Mouse (Mus musculus) forebrain, embryonic 11.5 days (tissue): Measurements from ENCODE around the gene Enoph1. TPM values are rescaled to one million over a fixed set of nuclear protein-coding genes. Genes with fewer than 3 reads are reported as not detected.

Experiments used
- ATAC-seq: fragments of 200-750 bp; cut with Nextera tagmentation; replicated peaks from 2 replicates; pipeline ENCODE4 v1.8.0; 2017; ENCODE audit warnings: moderate TSS enrichment; ENCODE audit not compliant: low FRiP score
- DNase-seq: peaks from one replicate; pipeline ENCODE4 v3.0.0-alpha.2; 2017; ENCODE audit warnings: low spot score
- H3K27ac ChIP-seq: fragments of 300-500 bp; sonication (generic); 2 replicates; pipeline ENCODE4 v1.5.1; 2014; ENCODE audit warnings: low read depth, low read length
- H3K27me3 ChIP-seq: fragments of 300-500 bp; sonication (generic); 2 replicates; pipeline ENCODE4 v1.6.1; 2014; ENCODE audit warnings: mild to moderate bottlenecking, low read length, mixed read lengths; ENCODE audit not compliant: control insufficient read depth, insufficient read depth
- H3K36me3 ChIP-seq: fragments of 300-500 bp; sonication (generic); 2 replicates; pipeline ENCODE4 v1.6.1; 2014; ENCODE audit warnings: mild to moderate bottlenecking, low read length, moderate library complexity, mixed read lengths; ENCODE audit not compliant: control insufficient read depth, insufficient read depth
- H3K4me1 ChIP-seq: fragments of 300-500 bp; sonication (generic); replicated peaks from 2 replicates; pipeline ENCODE4 v1.6.1; 2014; ENCODE audit warnings: low read length, mixed read lengths; ENCODE audit not compliant: control insufficient read depth, insufficient read depth
- H3K4me2 ChIP-seq: fragments of 300-500 bp; sonication (generic); 2 replicates; pipeline ENCODE4 v1.6.1; 2014; ENCODE audit warnings: low read depth, mild to moderate bottlenecking, low read length, moderate library complexity, mixed read lengths; ENCODE audit not compliant: severe bottlenecking
- H3K4me3 ChIP-seq: fragments of 300-500 bp; sonication (generic); 2 replicates; pipeline ENCODE4 v1.5.1; 2014; ENCODE audit warnings: low read depth, low read length
- H3K9ac ChIP-seq: fragments of 300-500 bp; sonication (generic); 2 replicates; pipeline ENCODE4 v1.6.1; 2014; ENCODE audit warnings: low read length
- H3K9me3 ChIP-seq: fragments of 300-500 bp; sonication (generic); 2 replicates; pipeline ENCODE4 v1.6.1; 2016; ENCODE audit warnings: low read length, mixed read lengths; ENCODE audit not compliant: control insufficient read depth
- WGBS: fragments of 180-500 bp; shearing (Covaris S2); extraction: QIAGEN DNeasy Blood & Tissue Kit; methylation state at CpG from one replicate; pipeline ENCODE4 v1.1.7; 2014; 5-methylcytosine and 5-hydroxymethylcytosine counted together
- polyA plus RNA-seq: library from polyadenylated mRNA; unstranded; fragments of >200 nt; fragmentation: Nextera tagmentation; extraction: Ambion mirVana; gene quantifications from 2 replicates; pipeline ENCODE4 v1.2.1, GENCODE M21; 2014

The Enoph1 gene
- polyA plus RNA-seq, 1 experiment from 2014 or later = 53.1 TPM

GRCm38 (mm10) chr5:100071541-100071940, 31.8 kb downstream of the Enoph1 start:
- WGBS = 93% methylated on average over 5 of the region's 5 CpGs
- ATAC-seq = no peak
- Histone ChIP-seq H3K9me3 (no peaks in the 10 kb centered on the region), H3K4me2 (no peak overlapping the region), H3K27ac (no peak overlapping the region), H3K36me3 (no peaks in the 10 kb centered on the region; the same call in 1 of the 2 replicates), H3K27me3 (no peaks in the 10 kb centered on the region), H3K4me3 (no peak overlapping the region), H3K9ac (no peak overlapping the region), H3K4me1 (no peaks in the 10 kb centered on the region)
- DNase-seq = peak; percentile 30

- H3K27ac ChIP-seq = no peak overlapping the region
- no peak for ATAC-seq
- peak; percentile 49 for DNase-seq
- no peaks in the 10 kb centered on the region for H3K4me1 ChIP-seq
- H3K9ac ChIP-seq = no peak overlapping the region
- H3K4me3 ChIP-seq = no peak overlapping the region
- no peak overlapping the region for H3K4me2 ChIP-seq
- 80% methylated on average over 9 of the region's 9 CpGs for WGBS
- no peaks in the 10 kb centered on the region; the same call in 1 of the 2 replicates for H3K36me3 ChIP-seq
- no peaks in the 10 kb centered on the region for H3K27me3 ChIP-seq
- no peaks in the 10 kb centered on the region for H3K9me3 ChIP-seq
Observed at GRCm38 (mm10) chr5:100072557-100072956, 32.8 kb downstream of the Enoph1 start.

GRCm38 (mm10) chr5:100074571-100074970, 34.8 kb downstream of the Enoph1 start:
- Histone ChIP-seq H3K27me3 (no peaks in the 10 kb centered on the region), H3K4me2 (no peak overlapping the region), H3K9me3 (no peaks in the 10 kb centered on the region), H3K36me3 (no peaks in the 10 kb centered on the region; the same call in 1 of the 2 replicates), H3K4me3 (no peak overlapping the region), H3K27ac (no peak overlapping the region), H3K4me1 (no peaks in the 10 kb centered on the region), H3K9ac (no peak overlapping the region)
- DNase-seq (peak; percentile 44), ATAC-seq (no peak)
- WGBS = 54% methylated on average over 4 of the region's 4 CpGs

DNA sequence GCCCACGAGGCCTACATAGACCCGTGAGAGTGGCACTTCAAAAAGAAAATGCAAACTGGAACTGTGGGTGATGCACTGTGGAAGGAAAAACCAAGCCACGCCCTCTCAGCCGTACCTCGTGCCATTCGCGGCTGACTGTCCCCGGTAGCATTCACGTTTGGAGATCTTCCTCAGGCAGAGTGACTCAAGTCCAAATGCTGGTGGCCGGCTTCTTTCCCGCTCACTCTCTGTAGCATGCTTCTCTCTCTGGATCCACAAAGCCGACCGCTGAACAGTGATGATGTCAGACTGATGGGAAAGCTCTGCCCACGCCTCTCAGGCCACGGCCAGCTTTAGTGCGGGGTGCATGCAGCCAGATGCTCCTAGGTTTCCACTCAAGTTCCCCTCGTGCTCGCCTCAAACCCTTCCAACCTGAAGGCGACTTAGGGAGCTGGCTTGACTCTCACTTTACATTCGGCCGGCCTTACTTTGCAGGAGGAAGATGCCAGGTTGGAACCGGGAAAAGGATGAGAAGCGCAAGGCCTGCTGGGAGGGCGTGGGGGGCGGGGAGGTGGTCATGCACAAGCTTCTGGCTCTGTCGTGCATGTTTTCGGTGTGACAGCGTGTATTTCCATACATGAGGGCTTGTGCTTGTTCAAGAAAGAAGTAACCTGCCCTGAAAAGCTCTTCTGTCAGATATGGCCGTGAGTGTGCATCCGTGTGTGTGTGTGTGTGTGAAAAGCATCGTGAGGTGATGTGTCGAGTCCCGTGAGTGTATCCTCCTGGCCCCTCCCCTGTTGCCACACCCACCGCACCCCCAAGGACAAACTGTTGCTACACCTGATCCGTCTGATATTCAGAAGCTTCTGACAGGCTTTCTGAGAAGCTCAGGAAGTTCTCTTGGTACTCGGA, 39.5 kb downstream of the Enoph1 start:
- Histone ChIP-seq H3K27ac (no peak overlapping the region), H3K4me3 (peak overlapping the region; percentile 24), H3K9ac (peak overlapping the region; percentile 33), H3K4me2 (peak overlapping the region; percentile 49), H3K4me1 (no peaks in the 10 kb centered on the region), H3K9me3 (no peaks in the 10 kb centered on the region), H3K27me3 (no peaks in the 10 kb centered on the region), H3K36me3 (no peaks in the 10 kb centered on the region)
- peak; percentile 63 for DNase-seq
- ATAC-seq = peak; percentile 64; the same call in 1 of the 2 replicates
- 39% methylated on average over 36 of the region's 36 CpGs for WGBS

DNA sequence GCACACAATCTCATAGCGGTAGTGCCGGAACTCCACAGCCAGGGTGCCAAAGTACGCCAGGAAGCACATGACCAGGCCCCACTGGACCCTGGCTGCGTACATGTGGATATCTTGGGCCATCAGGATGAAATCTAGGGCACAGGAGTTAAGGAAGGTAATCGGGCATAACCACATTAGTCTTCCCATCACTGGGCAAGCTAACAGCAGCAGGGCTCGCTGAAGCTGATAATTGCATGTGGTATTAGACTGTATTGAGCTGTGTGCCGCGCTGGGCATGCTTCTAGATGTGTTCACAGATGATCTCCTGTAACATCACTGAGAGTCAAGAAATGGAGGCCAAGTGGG, 40.1 kb downstream of the Enoph1 start:
- 85% methylated on average over 8 of the region's 8 CpGs for WGBS
- Histone ChIP-seq H3K4me1 (no peaks in the 10 kb centered on the region), H3K4me2 (no peak overlapping the region; the same call in 1 of the 2 replicates), H3K27me3 (no peaks in the 10 kb centered on the region), H3K27ac (no peak overlapping the region), H3K9ac (no peak overlapping the region), H3K36me3 (no peaks in the 10 kb centered on the region), H3K9me3 (no peaks in the 10 kb centered on the region), H3K4me3 (no peak overlapping the region)
- no peak for DNase-seq
- ATAC-seq = no peak

DNA sequence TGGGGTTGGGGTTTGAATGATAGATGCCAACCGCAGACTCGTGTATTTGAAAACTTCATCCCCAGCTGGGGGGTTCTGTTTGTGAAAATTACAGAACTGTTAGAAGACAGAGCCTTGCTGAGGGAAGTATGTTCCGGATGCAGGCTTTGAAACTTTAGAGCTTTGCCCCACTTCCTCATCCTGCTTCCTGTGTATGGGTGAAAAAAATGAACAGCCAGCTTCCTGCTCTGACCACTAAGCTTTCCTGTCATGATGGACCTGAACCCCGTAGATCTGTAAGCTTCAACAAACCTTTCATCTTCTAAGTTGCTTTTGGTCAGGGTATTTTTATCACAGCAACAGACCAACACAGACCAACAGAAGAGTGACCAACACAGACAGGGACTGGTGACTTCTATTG, 42.2 kb downstream of the Enoph1 start:
- ATAC-seq = no peak
- H3K4me1 ChIP-seq = no peaks in the 10 kb centered on the region
- 89% methylated on average over 4 of the region's 4 CpGs for WGBS
- DNase-seq = no peak
- no peak overlapping the region for H3K9ac ChIP-seq
- no peaks in the 10 kb centered on the region for H3K36me3 ChIP-seq
- H3K27me3 ChIP-seq = no peaks in the 10 kb centered on the region
- no peak overlapping the region for H3K4me3 ChIP-seq
- H3K9me3 ChIP-seq = no peaks in the 10 kb centered on the region
- no peak overlapping the region for H3K27ac ChIP-seq
- H3K4me2 ChIP-seq = no peak overlapping the region

DNA sequence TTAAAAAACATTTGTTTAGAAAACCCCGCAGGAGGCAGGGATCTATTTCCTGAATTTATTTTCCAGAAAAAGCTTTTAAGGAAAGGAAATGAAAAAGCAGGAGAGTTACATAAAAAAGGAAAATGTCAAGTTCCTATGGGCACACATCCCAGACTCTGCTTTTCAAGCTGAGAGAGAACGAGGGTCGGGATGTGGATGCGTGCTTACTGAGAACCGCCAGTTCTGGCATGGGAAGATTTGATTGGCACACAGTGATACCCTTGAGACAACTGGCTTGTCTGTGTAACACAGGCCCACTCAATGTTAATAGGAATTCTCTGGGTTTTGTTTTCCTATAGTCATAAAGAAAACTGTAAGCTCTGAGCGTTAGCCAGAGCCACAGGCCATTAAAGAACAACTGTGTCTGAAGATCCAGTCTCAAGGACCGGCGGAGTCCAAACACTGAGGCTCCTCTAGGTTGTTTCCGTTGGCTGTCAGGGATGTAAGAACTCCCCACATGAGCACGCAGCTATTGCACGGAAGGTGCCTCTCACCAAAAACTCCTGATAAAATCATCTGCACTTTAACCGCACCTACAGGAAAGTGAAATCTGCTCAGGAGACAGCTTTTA, 44.3 kb downstream of the Enoph1 start:
- no peak for DNase-seq
- WGBS = 86% methylated on average over 12 of the region's 12 CpGs

DNA sequence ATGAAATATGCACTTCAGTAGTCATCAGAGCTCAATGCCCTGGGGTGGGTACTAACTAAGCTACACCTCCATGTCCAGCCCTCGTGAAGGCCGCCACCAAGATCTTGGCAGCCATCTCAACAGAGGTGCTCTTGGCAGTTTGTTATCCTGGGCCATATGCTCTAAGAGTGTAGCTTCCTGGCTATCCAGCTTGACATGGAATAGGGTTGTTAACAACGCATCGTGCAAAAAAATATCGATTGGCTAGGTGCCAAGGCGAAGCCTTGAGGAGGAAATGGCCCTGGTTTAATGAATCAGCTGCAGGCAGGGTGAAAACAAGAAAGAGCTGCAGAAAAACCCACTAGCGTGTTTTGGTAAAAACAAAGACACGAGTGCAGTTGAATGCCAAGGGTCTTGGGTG, 45.3 kb downstream of the Enoph1 start:
- Histone ChIP-seq H3K4me2 (no peak overlapping the region), H3K27me3 (no peaks in the 10 kb centered on the region), H3K4me3 (no peak overlapping the region), H3K9ac (no peak overlapping the region), H3K27ac (no peak overlapping the region), H3K36me3 (no peaks in the 10 kb centered on the region), H3K9me3 (no peaks in the 10 kb centered on the region), H3K4me1 (no peaks in the 10 kb centered on the region)
- DNase-seq (no peak), ATAC-seq (no peak)
- WGBS = 82% methylated on average over 8 of the region's 8 CpGs

More for the DNA sequence above, 44.3 kb downstream of the Enoph1 start:
- no peaks in the 10 kb centered on the region for H3K36me3 ChIP-seq
- no peaks in the 10 kb centered on the region for H3K27me3 ChIP-seq
- H3K9me3 ChIP-seq = no peaks in the 10 kb centered on the region
- no peak overlapping the region for H3K4me2 ChIP-seq
- no peak overlapping the region for H3K4me3 ChIP-seq
- no peak overlapping the region for H3K27ac ChIP-seq
- ATAC-seq = no peak
- H3K9ac ChIP-seq = no peak overlapping the region
- no peaks in the 10 kb centered on the region for H3K4me1 ChIP-seq
